Mouse (Mus musculus) CH12.LX (cell line): ENCODE measurements around the gene Gm20388. TPM values are rescaled to one million over a fixed set of nuclear protein-coding genes. Genes with fewer than 3 reads are reported as not detected.
A peak's percentile ranks its signal among the peaks of the same experiment; 100 is the strongest.

Experiments used
- DNase-seq: peaks from one replicate; pipeline ENCODE4 v3.0.0-alpha.2; 2013; ENCODE audit errors: extremely low read depth
- H3K27ac ChIP-seq: 2 replicates; pipeline ENCODE4 v1.5.1; 2012; ENCODE audit warnings: low read depth, mild to moderate bottlenecking, control low read depth, moderate library complexity; ENCODE audit not compliant: insufficient read depth
- H3K27me3 ChIP-seq: replicated peaks from 2 replicates; pipeline ENCODE3; 2012; ENCODE audit warnings: inconsistent platforms
- H3K36me3 ChIP-seq, 2 experiments: replicated peaks in 1 of 2; 2 replicates each; pipeline versions ENCODE3 to v1.6.1; 2012; ENCODE audit warnings: inconsistent platforms in 1 of 2, low read length in 1 of 2, mild to moderate bottlenecking in 1 of 2, mixed read lengths in 1 of 2, moderate library complexity in 1 of 2; ENCODE audit not compliant: control insufficient read depth in 1 of 2, insufficient read depth in 1 of 2
- H3K4me1 ChIP-seq, 2 experiments: 2 replicates each; pipeline ENCODE4 v1.6.1; 2012; ENCODE audit warnings: inconsistent platforms in 1 of 2, moderate library complexity in 1 of 2; ENCODE audit not compliant: insufficient read depth in 2 of 2, control insufficient read depth in 1 of 2
- H3K4me2 ChIP-seq: 2 replicates; pipeline ENCODE4 v1.6.1; 2012; ENCODE audit warnings: low read depth, mild to moderate bottlenecking, control low read depth; ENCODE audit not compliant: poor library complexity, insufficient read depth, severe bottlenecking
- H3K4me3 ChIP-seq, 3 experiments: fragments of 150-350 bp in 1 of 3; sonication (generic) in 1 of 3; replicated peaks in 1 of 3; 2 replicates each; pipeline versions ENCODE3 to v1.5.1; 2011 to 2012; ENCODE audit warnings: low read depth in 2 of 3, low read length in 2 of 3, mild to moderate bottlenecking in 2 of 3, moderate library complexity in 2 of 3, control low read depth in 1 of 3, improper control_type of control experiment in 1 of 3, inconsistent platforms in 1 of 3, mixed read lengths in 1 of 3; ENCODE audit not compliant: poor library complexity in 1 of 3
- H3K79me2 ChIP-seq: replicated peaks from 2 replicates; pipeline ENCODE4 v1.6.1; 2012; ENCODE audit warnings: mild to moderate bottlenecking, moderate library complexity; ENCODE audit not compliant: control insufficient read depth, poor library complexity, insufficient read depth, severe bottlenecking; ENCODE audit errors: extremely low read depth
- H3K9ac ChIP-seq: 2 replicates; pipeline ENCODE4 v1.6.1; 2012; ENCODE audit warnings: low read depth, mild to moderate bottlenecking, control low read depth, moderate library complexity; ENCODE audit not compliant: insufficient read depth
- H3K9me3 ChIP-seq: replicated peaks from 2 replicates; pipeline ENCODE3; 2012; ENCODE audit warnings: low read length, inconsistent platforms, mixed read lengths
- CHD1 ChIP-seq: IDR thresholded peaks from 2 replicates; pipeline ENCODE4 v1.6.1; 2012; ENCODE audit warnings: low read depth, low read length, improper control_type of control experiment, inconsistent platforms
- ELF1 ChIP-seq: IDR thresholded peaks from 2 replicates; pipeline ENCODE4 v1.6.1; 2014; ENCODE audit warnings: low read depth, mild to moderate bottlenecking, inconsistent platforms, low read length, improper control_type of control experiment
- ETS1 ChIP-seq: conservative IDR thresholded peaks from 2 replicates; pipeline ENCODE4 v1.6.1; 2012; ENCODE audit warnings: low read depth, mild to moderate bottlenecking, inconsistent platforms, low read length, improper control_type of control experiment, moderate library complexity
- GABPA ChIP-seq: IDR thresholded peaks from 2 replicates; pipeline ENCODE4 v1.6.1; 2012; ENCODE audit warnings: low read depth, low read length, improper control_type of control experiment, inconsistent platforms; ENCODE audit not compliant: insufficient replicate concordance
- HCFC1 ChIP-seq: IDR thresholded peaks from 2 replicates; pipeline ENCODE4 v1.6.1; 2012; ENCODE audit warnings: low read depth, mild to moderate bottlenecking, inconsistent platforms, low read length, improper control_type of control experiment
- JUN ChIP-seq: IDR thresholded peaks from 2 replicates; pipeline ENCODE4 v1.6.1; 2011; ENCODE audit warnings: low read depth, mild to moderate bottlenecking, low read length, improper control_type of control experiment, moderate library complexity; ENCODE audit not compliant: insufficient read depth
- JUND ChIP-seq: conservative IDR thresholded peaks from 2 replicates; pipeline ENCODE4 v1.6.1; 2011; ENCODE audit warnings: low read depth, low read length, improper control_type of control experiment
- KAT2A ChIP-seq: IDR thresholded peaks from 2 replicates; pipeline ENCODE4 v1.6.1; 2012; ENCODE audit warnings: low read length, improper control_type of control experiment, inconsistent platforms; ENCODE audit not compliant: insufficient replicate concordance
- MAFK ChIP-seq: IDR thresholded peaks from 2 replicates; pipeline ENCODE4 v1.6.1; 2011; ENCODE audit warnings: low read length, improper control_type of control experiment; ENCODE audit not compliant: insufficient replicate concordance
- MEF2A ChIP-seq: IDR thresholded peaks from 2 replicates; pipeline ENCODE4 v1.6.1; 2014; ENCODE audit warnings: low read depth, mild to moderate bottlenecking, inconsistent platforms, low read length, improper control_type of control experiment, borderline replicate concordance
- NRF1 ChIP-seq: IDR thresholded peaks from 2 replicates; pipeline ENCODE4 v1.6.1; 2014; ENCODE audit warnings: low read depth, mild to moderate bottlenecking, inconsistent platforms, low read length, improper control_type of control experiment, moderate library complexity
- PAX5 ChIP-seq: IDR thresholded peaks from 2 replicates; pipeline ENCODE4 v1.6.1; 2012; ENCODE audit warnings: low read length, inconsistent platforms, mixed read lengths
- POLR2AphosphoS2 ChIP-seq: IDR thresholded peaks from 2 replicates; pipeline ENCODE4 v1.6.1; 2011; ENCODE audit warnings: low read depth, low read length, improper control_type of control experiment
- RCOR1 ChIP-seq: conservative IDR thresholded peaks from 2 replicates; pipeline ENCODE4 v1.6.1; 2012; ENCODE audit warnings: low read depth, mild to moderate bottlenecking, inconsistent platforms, low read length, improper control_type of control experiment
- SIN3A ChIP-seq: IDR thresholded peaks from 2 replicates; pipeline ENCODE4 v1.6.1; 2012; ENCODE audit warnings: low read length, improper control_type of control experiment, inconsistent platforms
- ZC3H11A ChIP-seq: IDR thresholded peaks from 2 replicates; pipeline ENCODE4 v1.6.1; 2012; ENCODE audit warnings: low read depth, mild to moderate bottlenecking, inconsistent platforms, low read length, improper control_type of control experiment
- ZMIZ1 ChIP-seq: IDR thresholded peaks from 2 replicates; pipeline ENCODE4 v1.6.1; 2012; ENCODE audit warnings: low read depth, mild to moderate bottlenecking, inconsistent platforms, low read length, improper control_type of control experiment
- dilution Hi-C: fragments of 300-500 bp; cut with MboI; formaldehyde crosslinking; loops from 2 replicates; pipeline ENCODE4 v1.14.3; 2020; ENCODE audit warnings: low sequenced_read_pairs; ENCODE audit not compliant: extremely low pct_unique_long_range_greater_than_20kb, extremely low pct_ligation_motif_present
- in situ Hi-C: fragments of 300-500 bp; cut with MboI; formaldehyde crosslinking; loops from 3 replicates; pipeline ENCODE4 v1.14.3; 2019; ENCODE audit warnings: low sequenced_read_pairs, low pct_ligation_motif_present, low pct_unique_long_range_greater_than_20kb, mixed read lengths
- polyA plus RNA-seq: library from polyadenylated mRNA; unstranded; fragments of >175 nt; gene quantifications from 2 replicates; pipeline ENCODE4 v1.2.1, GENCODE M21; 2012; ENCODE audit warnings: low read depth; ENCODE audit not compliant: insufficient read length
- total RNA-seq, 2 experiments: library from RNA; depleted of rRNA; stranded (reverse); fragments of 300-350 nt in 1 of 2; fragments of >200 nt in 1 of 2; gene quantifications; 2 replicates each; pipeline ENCODE4 v1.2.3; 2012 to 2014

The Gm20388 gene
- total and polyA plus RNA-seq, 3 experiments = 14.8 to 26.3 (median 22.2) TPM

- TF ChIP-seq KAT2A = no peak
- TF ChIP-seq ELF1 = 0 out of 2 replicates have a peak, but pooled peaks have one; percentile 24
- DNase-seq = no peak
- H3K27ac ChIP-seq = no peak overlapping the region
- H3K9ac ChIP-seq = no peak overlapping the region
- H3K27me3 ChIP-seq = peaks cover 76% of the 10 kb centered on the region
- H3K79me2 ChIP-seq = no peaks in the 10 kb centered on the region
- no peaks in the 10 kb centered on the region for H3K36me3 ChIP-seq
- H3K4me3 ChIP-seq = no peak overlapping the region
- no peaks in the 10 kb centered on the region for H3K9me3 ChIP-seq
- in situ Hi-C loops (no loop called here), dilution Hi-C loops (no loop called here)
- H3K4me2 ChIP-seq = no peak overlapping the region
- 0 out of 4 replicates have a peak, but pooled peaks cover 0 to 6% of the 10 kb centered on the region in 2 experiments for H3K4me1 ChIP-seq
These were observed 1724.9 kb downstream of the Gm20388 start for GRCm38 (mm10) chr8:121635534-121635933.

GRCm38 (mm10) chr8:121636180-121636579 is 1725.5 kb downstream of the Gm20388 start:
- H3K4me2 ChIP-seq = no peak overlapping the region
- no peak overlapping the region for H3K27ac ChIP-seq
- no peak overlapping the region for H3K4me3 ChIP-seq
- DNase-seq = no peak
- peaks cover 73% of the 10 kb centered on the region for H3K27me3 ChIP-seq
- H3K4me1 ChIP-seq = 0 out of 4 replicates have a peak, but pooled peaks cover 0 to 6% of the 10 kb centered on the region in 2 experiments
- H3K9ac ChIP-seq = no peak overlapping the region
- dilution Hi-C loops = no loop called here
- in situ Hi-C loops = no loop called here
- H3K36me3 ChIP-seq = no peaks in the 10 kb centered on the region
- no peaks in the 10 kb centered on the region for H3K9me3 ChIP-seq
- TF ChIP-seq RCOR1 (no peak), MAFK (no peak), PAX5 (no peak), SIN3A (no peak), POLR2AphosphoS2 (no peak), JUND (no peak), NRF1 (no peak), MEF2A (no peak), ZMIZ1 (no peak), GABPA (no peak), JUN (no peak), CHD1 (no peak), ZC3H11A (no peak), HCFC1 (no peak), ETS1 (no peak)
- no peaks in the 10 kb centered on the region for H3K79me2 ChIP-seq
